Mouse (Mus musculus) embryo, embryonic 10 days (tissue): Measurements from ENCODE around the gene Cdc14b.

Experiments used
- DNase-seq: peaks from one replicate; pipeline ENCODE4 v3.0.0-alpha.2; 2015; ENCODE audit warnings: low spot score

Cdc14b gene

DNA sequence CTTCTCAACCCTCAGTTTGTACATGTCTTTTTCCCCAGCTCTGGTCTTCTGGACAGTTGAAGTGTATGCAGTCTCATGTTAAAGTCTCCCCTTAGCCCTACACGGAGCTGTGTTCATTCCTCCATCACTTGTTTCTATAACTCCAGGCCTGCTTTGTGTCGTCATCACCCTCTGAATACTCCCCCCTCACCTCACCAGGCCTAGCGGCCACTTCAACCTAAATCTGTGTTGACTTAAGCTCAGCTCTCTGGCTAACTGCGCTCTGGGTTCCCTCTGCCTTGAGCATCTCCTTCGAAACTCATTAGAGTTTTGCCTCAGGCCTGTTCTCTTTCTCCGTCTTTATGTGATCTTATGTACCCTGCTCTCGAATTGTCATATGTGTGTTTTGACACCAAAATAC is 97.1 kb downstream of the Cdc14b start:
- no peak for DNase-seq

DNA sequence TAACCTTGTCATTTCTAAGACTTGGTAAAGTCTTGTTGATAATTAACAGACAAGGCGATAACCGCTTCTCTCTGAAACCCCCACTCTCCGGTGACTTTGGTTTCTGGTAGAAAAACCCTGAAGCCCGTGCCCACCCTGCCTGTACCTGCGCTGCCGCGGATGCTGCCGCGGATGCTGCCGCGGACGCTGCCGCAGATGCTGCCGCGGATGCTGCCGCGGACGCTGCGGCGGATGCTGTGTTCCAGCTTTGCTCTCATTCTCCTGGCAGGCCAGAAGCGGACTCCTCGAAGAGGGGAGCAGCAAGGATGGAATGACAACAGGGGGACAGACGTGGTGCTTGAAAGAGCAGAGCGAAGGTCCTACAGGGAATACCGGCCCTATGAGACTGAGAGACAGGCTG is 105.3 kb downstream of the Cdc14b start:
- DNase-seq = no peak

DNA sequence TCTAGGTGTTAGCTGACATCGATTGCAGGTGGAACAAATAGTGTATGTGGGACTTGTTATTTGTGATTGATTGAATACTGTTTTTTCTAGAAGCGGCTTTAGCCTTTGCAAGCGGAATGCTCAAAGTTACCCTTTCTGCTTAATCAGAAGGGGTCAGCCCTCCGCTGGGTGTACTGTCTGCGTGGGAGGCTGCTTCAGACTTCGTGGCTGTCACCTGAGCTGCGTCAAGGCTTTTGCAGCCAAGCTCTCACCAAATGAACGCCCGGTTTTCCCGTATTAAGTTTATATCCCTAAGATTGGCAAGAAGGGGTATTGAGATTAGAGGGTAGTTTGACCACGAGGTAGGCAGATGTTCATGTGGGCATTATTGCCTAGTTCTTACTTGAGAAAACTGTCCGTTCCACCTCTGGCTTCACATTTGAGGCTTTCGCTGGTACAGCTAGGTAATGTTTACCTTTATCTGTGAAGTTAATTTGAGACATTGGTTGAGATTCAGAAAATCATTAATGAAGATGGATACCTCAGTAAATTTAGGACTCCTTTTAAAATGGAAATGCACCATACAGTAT is 111.9 kb downstream of the Cdc14b start:
- DNase-seq = no peak

DNA sequence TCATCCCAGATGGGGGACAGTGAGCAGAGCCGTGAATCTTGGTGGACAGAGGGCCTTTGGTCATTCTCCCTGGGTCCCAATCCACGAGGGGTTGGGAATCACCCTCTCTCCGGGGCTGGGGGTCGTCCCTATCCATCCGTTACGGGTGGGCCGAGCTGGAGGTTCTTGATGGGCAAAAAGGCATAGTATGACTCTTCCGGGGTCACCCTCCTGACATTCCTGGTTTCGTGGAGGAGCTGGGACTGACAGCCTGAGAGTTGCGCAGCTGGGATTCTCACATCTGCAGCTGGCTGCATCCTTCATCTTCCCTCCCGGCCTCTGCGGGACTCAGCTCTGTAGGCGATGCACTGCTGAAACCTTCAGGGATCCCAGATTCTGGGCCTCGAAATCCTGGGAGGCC is 112.5 kb downstream of the Cdc14b start:
- DNase-seq = peak; percentile 61

DNA sequence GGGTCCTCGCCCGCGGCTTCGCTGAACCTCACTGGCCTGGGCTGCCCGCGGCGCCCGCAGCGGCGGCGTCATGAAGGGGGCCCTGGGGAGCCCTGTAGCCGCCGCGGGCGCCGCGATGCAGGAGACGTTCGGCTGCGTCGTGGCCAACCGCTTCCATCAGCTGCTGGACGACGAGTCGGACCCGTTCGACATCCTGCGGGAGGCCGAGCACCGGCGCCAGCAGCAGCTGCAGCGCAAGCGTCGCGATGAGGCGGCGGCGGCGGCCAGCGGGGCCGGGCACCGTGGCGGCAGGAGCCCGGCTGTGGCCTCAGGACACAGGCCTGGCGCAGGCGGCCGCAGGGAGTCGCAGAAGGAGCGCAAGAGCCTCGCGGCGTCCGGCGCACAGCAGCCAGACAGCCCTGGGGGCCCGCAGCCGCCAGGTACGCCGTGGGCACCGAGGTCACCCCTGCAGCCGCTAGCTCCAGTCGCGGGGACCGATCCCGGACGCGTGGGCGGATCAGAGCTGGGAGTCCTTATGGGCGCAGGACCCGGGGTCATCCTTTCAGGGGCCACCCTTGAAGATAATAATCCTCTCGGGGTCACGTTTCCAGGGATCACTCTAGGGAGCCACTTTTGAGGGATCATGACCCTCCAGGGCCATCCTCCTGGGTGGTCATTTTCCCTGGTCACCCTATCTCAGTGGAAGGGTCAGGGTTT is 113.0 kb downstream of the Cdc14b start:
- no peak for DNase-seq

DNA sequence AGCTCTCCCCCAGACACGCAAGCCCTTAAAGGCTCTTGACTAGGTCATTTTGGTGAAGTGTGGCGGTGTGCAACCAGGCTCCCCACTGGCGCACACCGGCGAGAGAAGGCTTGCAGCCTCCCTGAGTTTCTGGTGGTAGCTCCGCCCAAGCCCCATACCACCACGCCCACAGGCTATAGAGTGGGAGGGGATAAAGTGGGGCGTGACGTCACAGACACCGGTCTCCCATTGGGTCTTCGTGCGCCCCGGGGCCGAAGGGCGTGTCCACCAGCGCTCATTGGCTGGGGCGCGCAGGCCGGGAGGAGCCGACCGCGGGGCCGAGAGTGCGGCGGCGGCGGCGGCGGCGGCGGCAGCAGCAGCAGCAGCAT is 113.6 kb downstream of the Cdc14b start, which contains the start of gene Habp4:
Gene Habp4 (plus strand): TSS at position 277 of the 368 bp plus-strand sequence.
- peak; percentile 99 for DNase-seq

DNA sequence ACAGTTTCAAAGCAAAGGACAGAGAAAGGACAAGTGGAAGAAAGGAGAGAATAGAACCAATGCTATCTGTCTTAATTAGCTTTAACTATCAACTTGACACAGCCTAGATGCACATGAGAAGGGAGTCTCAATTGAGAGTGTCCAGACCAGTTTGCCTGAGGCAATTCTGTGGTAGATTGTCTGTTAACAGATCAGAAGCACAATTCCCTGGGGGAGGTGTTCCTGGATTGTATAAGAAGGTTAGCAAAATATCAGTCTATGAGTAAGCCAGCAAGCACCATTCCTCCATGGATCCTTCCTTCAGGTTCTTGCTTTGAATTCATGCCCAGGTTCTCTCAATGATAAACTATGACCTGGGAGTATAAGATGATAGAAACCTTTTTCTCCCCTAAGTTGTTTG is 118.1 kb downstream of the Cdc14b start:
- peak; percentile 14 for DNase-seq

DNA sequence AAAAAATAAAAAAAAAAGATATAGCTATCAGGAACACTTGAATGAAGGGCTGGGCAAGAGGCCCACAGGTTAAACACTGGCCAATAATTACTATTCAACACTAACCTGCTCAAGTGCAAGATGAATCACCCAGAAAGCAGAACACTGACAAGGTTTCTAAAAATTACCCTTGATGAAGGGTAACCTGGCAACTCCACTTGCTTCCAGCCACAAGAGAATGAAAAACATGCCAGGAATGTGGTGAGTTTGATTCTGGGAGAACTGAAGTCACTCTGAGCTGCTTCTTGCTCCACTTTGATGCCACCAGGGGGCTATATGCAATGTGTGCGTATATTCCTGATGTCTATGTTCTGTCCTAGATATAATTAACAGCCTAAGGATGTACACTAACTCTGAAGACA is 119.9 kb downstream of the Cdc14b start:
- DNase-seq = peak; percentile 74

DNA sequence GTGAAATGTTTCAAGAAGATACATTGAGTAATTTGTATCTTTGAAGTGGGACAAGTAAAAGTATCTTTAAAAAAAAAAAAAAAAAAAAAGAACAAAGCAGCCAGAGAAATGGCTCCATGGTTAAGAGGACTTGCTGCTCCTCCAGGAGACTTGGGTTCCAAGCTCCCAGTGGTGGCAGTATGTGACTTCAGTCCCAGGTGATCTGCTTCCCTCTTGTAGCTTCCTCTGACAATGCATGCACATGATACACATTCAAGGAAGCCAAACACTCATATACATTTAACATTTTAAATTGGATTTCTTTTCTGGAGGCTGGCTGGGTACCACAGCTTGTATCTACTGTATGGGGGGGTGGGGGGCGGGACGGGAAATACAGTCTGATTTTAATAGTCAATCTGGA is 120.4 kb downstream of the Cdc14b start:
- peak; percentile 27 for DNase-seq

DNA sequence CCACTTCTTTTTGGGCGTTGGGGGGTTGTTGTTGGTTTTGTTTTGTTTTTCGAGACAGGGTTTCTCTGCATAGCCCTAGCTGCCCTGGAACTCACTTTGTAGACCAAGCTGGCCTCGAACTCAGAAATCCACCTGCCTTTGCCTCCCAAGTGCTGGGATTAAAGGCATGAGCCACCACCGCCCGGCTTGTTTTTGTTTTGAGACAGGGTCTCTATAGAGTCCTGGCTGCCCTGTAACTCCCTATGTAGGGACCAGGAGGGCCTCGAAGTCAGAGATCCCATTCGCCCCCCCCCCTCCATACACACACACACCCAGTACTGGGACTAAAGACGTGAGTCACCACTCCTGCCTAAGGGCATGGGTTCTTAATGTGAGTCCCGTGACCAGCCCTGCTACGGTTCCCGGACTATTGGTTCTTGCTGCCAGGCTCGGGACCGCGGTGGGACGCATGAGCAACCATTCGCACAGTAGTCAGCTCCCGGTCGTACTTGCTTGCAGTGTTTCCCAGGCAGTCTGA is 121.3 kb downstream of the Cdc14b start:
- peak; percentile 71 for DNase-seq

DNA sequence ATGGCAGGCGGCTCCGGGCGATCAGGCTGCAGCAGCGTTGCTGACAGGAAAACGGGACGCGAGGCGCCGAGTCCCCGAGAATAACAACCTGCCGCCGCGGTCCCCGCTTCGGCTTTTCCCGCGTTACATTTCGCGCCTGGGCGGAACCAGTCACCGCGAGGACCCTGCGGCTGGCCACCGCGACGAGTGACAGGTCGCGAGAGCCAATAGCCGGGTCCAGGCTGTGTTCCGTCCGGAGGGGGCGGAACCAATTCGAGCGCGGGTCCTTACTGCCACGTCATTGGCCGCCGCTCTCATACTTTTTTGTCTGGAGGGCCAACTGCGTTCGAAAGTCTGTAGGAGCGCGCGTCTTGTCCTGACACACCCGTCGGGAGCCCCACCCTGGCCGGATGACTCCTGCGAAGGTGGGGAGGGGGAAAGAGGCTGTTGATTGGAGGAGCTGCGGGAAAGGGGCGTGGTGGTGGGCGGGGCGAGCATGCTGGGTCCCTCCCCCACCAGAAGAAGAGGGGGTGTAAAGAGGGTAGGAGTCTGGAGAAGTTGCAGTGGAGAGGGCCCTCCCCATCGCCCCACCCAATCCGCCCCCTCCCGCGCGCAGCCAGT is 121.9 kb downstream of the Cdc14b start, which contains the start of gene Zfp367:
Gene Zfp367 (minus strand): TSS at position 120 of the 600 bp plus-strand sequence.
- peak; percentile 99 for DNase-seq

DNA sequence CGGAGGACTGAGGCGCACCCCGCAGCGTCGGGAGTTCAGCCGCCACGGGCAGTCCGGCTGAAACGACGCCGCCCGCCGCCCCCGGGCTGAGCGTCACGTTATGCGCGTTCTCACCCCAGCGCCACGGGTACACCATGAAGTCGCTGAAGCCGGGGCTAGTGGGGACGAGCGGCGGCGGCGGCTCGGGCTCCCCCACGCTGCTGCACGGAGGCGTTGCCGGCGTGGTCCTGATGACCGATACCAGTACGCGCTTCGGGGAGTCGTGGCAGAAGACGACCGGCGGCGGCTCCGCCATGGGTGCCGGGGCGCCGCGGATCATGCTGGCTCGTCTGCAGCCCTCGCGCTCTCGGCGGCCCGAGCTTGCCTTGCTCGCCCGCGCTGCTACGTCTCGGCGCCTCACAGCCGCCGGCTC is 122.4 kb downstream of the Cdc14b start:
- peak; percentile 44 for DNase-seq

DNA sequence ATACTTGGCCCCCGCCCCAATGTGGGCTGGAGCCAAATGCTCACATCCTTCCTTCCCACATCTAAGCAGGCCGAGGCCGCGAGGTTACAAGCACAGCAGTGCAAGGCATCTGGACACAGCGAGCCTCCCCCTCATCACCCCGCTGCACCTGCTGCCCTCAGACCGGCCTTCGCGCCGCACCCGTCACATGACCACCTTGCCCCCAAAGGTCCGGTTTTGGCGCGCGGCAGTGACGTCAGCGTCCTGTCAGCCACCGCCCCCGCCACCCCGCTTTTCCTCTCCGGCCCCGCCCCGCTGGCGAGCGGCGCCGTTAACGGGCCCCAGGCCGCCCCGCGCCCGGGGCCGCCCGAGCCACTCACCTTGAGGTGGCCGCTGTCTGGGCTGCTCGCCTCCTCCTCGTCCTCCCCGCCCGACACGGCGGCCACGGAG is 122.8 kb downstream of the Cdc14b start:
- DNase-seq = peak; percentile 94

DNA sequence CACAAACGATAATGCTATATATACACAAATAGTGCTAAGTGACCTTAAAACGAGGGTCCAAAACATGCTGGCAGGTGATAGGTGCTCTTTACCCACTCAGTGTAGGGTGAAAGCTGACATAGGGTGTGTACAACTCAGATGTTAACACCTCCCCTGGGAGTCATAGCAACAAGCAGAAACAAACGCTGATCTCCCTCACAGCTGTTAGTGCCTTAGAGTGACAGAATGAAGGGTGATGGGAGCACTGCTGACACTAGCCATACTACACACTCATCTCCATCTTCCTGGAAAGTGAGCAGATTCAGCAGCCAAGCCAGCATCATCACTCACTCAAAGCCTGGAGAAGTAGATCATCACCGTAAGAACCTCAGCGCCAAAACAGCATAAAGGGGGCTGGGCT is 125.0 kb downstream of the Cdc14b start:
- peak; percentile 13 for DNase-seq
